Mouse (Mus musculus): Measurements from ENCODE around the gene Clcn5.

Clcn5 gene

GRCm38 (mm10) chrX:7203535-7203934 is 115.6 kb downstream of the Clcn5 start:
- intact Hi-C loops (cut with DNase I), result no loop called here

GRCm38 (mm10) chrX:7197833-7198232 is 121.3 kb downstream of the Clcn5 start:
- intact Hi-C loops (cut with DNase I), result no loop called here

- intact Hi-C loops (cut with DNase I), result no loop called here
Measured at GRCm38 (mm10) chrX:7190816-7191215, 128.3 kb downstream of the Clcn5 start.

DNA sequence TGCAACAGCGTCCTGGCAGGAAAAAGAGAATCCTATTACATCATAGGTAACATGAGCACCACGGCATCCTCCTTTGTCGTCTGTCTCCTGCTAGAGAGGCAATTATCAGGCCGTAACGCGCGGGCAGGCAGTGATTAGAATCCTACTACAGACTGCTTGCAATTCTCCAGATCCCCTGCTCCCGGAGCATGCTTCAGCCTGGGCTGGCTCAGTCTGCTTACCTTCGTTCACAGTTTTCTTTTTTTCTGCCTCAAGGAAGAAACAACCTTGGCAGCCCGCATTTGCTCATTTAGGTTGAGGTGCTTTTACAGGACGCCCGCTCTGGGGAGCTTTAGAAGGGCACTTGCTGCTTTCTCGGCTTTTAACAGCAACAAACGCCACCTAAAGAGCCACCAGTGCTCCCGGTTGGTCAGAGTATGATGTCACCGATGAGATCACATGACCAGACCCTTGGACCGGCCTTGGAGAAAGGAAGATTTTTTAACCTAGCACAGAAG is 130.8 kb downstream of the Clcn5 start:
- intact Hi-C loops (cut with DNase I), result no loop called here

DNA sequence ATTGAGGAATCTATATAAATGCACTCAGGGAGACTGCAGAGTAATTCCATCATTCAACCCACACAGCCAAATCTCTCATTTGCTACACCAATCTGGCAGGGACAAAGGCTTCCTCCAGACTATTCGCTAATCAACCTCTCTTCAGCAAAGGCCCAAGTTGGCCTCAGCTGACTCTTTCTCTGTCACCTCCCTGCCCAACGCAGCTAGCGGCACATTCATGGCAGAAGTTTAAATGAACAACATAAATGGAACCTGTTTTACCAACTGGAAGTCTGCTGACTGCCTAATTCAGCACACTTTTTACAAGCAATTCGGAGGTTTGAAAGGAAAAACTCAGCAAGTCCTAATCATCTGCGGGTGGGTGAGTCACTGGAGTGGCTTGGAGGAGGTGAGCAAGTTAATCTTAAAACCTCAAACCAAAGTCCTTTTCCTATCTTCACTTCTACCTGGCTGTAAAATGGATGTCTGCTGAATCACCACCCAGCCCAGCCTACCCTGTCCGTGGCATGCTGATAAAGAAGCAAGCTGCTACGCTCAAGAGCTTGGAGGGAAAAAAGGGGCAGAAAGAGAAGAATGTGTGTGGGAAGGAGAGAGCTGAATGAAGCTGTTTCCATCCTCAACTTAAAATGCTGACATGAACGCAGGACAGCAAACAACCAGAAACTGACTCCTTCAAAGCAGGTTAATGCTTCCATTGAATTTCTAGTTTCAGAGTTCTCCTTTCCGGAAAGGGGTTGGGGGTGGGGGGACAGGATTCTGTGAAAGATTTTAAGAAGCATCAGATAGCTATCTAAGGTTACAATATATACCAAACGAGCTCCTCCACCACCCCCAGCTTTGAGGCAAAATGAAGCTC is 131.5 kb downstream of the Clcn5 start:
- intact Hi-C loops (cut with DNase I), result no loop called here

- intact Hi-C loops (cut with DNase I), result no loop called here
Measured at GRCm38 (mm10) chrX:7170156-7170555, 149.0 kb downstream of the Clcn5 start.

- intact Hi-C loops (cut with DNase I), result no loop called here
Measured at GRCm38 (mm10) chrX:7168799-7169198, 150.4 kb downstream of the Clcn5 start.

GRCm38 (mm10) chrX:7157976-7158375 is 161.2 kb downstream of the Clcn5 start:
- intact Hi-C loops (cut with DNase I), result no loop called here

GRCm38 (mm10) chrX:7156026-7156732 is 163.0 kb downstream of the Clcn5 start:
- intact Hi-C loops (cut with DNase I), result no loop called here

- intact Hi-C loops (cut with DNase I), result no loop called here
Measured at GRCm38 (mm10) chrX:7150129-7150528, 169.0 kb downstream of the Clcn5 start.

- intact Hi-C loops (cut with DNase I), result no loop called here
Measured at GRCm38 (mm10) chrX:7146156-7146555, 173.0 kb downstream of the Clcn5 start.

DNA sequence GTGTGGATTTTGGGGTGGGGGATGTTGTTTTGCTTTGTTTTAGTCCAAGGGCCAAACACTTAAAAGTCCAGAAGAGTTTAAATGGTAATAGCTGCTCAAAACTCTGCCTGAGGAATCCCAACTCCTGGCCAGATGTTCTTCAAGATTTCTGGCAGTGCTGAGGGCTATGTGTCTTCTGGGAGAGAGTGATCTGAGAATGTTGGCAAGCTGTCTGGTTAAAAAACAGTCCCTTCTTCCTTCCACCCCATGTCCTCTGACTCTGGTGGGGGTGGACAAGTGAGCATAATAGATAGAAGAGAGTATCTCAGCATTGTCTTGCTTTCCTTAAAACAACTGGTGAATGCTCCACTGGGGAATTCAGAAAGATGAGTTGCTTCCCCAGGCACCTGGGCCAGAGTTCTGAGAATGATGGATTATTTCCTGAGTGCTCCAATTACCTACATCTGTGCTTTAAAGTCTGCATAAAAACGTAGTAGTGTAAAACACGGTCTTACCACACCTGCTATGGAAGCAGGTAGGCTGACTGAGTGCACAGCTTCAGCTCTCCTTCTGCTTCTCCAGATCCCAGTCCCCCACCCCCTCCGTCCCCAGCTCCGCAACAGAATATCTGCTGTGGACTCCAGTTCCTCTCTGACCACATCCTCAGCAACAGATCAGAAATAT is 197.4 kb downstream of the Clcn5 start:
- intact Hi-C loops (cut with DNase I), result no loop called here

DNA sequence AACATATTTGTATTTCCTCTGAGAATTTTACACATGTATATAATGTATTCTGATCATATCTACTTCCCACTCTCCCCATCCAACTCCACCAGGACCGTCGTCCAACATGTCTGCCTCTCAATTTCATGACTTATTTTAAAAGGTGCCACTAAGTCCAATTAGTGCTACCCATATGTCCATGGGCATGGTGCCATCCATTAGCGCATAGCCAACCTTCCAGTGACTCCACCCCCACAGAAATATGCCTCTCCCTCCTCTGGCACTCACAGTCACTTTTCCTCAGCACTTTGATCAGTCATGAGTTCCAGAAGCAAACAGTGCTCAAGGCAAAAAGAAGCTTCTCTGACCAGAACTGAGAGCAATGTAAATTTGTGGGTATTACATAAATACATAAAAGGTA is 204.3 kb downstream of the Clcn5 start:
- intact Hi-C loops (cut with DNase I), result no loop called here

Small RNAs within 50 kb of the gene (microRNA-seq; reads per million reads assigned to microRNA genes)
- gene Mir188, result 164 to 308 reads per million in 2 experiments
- 31.5 to 62.7 reads per million in 2 experiments for gene Mir362
- 158 to 333 reads per million in 2 experiments for gene Mir500
- 338 to 815 reads per million in 2 experiments for gene Mir501
- 864 to 930 reads per million in 2 experiments for gene Mir532

Data from adrenal gland (tissue).